Mouse (Mus musculus): ENCODE results near the gene Cbfb. TPM values are rescaled to one million over a fixed set of nuclear protein-coding genes. Genes with fewer than 3 reads are reported as not detected.

Cbfb gene
- polyA plus RNA-seq (2014; fragmentation: Illumina TruSeq; extraction: RNeasy Lipid Tissue Mini Kit (QIAGEN cat#74804)): 456 TPM

GRCm38 (mm10) chr8:105170381-105171115 is at the start of gene Cbfb:
Gene Cbfb, plus strand, starts transcription at chr8:105170674.

GRCm38 (mm10) chr8:105131509-105131908 is 39.0 kb upstream of the Cbfb start, which contains the start of gene Ces4a:
Gene Ces4a, plus strand, starts transcription at chr8:105131800.

GRCm38 (mm10) chr8:105224413-105225271 is 54.2 kb downstream of the Cbfb start, which contains the start of gene D230025D16Rik:
Gene D230025D16Rik, plus strand, starts transcription at chr8:105225145.

GRCm38 (mm10) chr8:105254966-105255350 is 84.5 kb downstream of the Cbfb start, which contains the start of gene B3gnt9:
Gene B3gnt9, minus strand, starts transcription at chr8:105255153.

GRCm38 (mm10) chr8:105264024-105264982 is 93.8 kb downstream of the Cbfb start, which contains the start of the genes Tradd and Fbxl8:
Gene Tradd, minus strand, starts transcription at chr8:105264609.
Gene Fbxl8, plus strand, starts transcription at chr8:105264648.

Other genes starting within 250 kb of the Cbfb start
- gene Ces2e, start 244.4 kb upstream of the Cbfb start, polyA plus RNA-seq (2014; fragmentation: Illumina TruSeq; extraction: RNeasy Lipid Tissue Mini Kit (QIAGEN cat#74804)): 4.4 TPM
- not detected for gene Ces2f, start 223.3 kb upstream of the Cbfb start, polyA plus RNA-seq (2014; fragmentation: Illumina TruSeq; extraction: RNeasy Lipid Tissue Mini Kit (QIAGEN cat#74804))
- gene Ces2g, start 209.0 kb upstream of the Cbfb start, polyA plus RNA-seq (2014; fragmentation: Illumina TruSeq; extraction: RNeasy Lipid Tissue Mini Kit (QIAGEN cat#74804)): 46.3 TPM
- gene Ces2h, start 169.8 kb upstream of the Cbfb start, polyA plus RNA-seq (2014; fragmentation: Illumina TruSeq; extraction: RNeasy Lipid Tissue Mini Kit (QIAGEN cat#74804)): not detected
- not detected for gene Ces3a, start 122.1 kb upstream of the Cbfb start, polyA plus RNA-seq (2014; fragmentation: Illumina TruSeq; extraction: RNeasy Lipid Tissue Mini Kit (QIAGEN cat#74804))
- gene Ces3b, start 86.9 kb upstream of the Cbfb start, polyA plus RNA-seq (2014; fragmentation: Illumina TruSeq; extraction: RNeasy Lipid Tissue Mini Kit (QIAGEN cat#74804)): not detected
- not detected for gene Ces4a, start 38.9 kb upstream of the Cbfb start, polyA plus RNA-seq (2014; fragmentation: Illumina TruSeq; extraction: RNeasy Lipid Tissue Mini Kit (QIAGEN cat#74804))
- 67.4 TPM for gene D230025D16Rik, start 54.5 kb downstream of the Cbfb start, polyA plus RNA-seq (2014; fragmentation: Illumina TruSeq; extraction: RNeasy Lipid Tissue Mini Kit (QIAGEN cat#74804))
- 5.4 TPM for gene B3gnt9, start 84.5 kb downstream of the Cbfb start, polyA plus RNA-seq (2014; fragmentation: Illumina TruSeq; extraction: RNeasy Lipid Tissue Mini Kit (QIAGEN cat#74804))
- gene Tradd, start 93.9 kb downstream of the Cbfb start, polyA plus RNA-seq (2014; fragmentation: Illumina TruSeq; extraction: RNeasy Lipid Tissue Mini Kit (QIAGEN cat#74804)): 0.60 TPM
- not detected for gene Fbxl8, start 94.0 kb downstream of the Cbfb start, polyA plus RNA-seq (2014; fragmentation: Illumina TruSeq; extraction: RNeasy Lipid Tissue Mini Kit (QIAGEN cat#74804))
- not detected for gene Hsf4, start 99.1 kb downstream of the Cbfb start, polyA plus RNA-seq (2014; fragmentation: Illumina TruSeq; extraction: RNeasy Lipid Tissue Mini Kit (QIAGEN cat#74804))
- gene Nol3, start 105.5 kb downstream of the Cbfb start, polyA plus RNA-seq (2014; fragmentation: Illumina TruSeq; extraction: RNeasy Lipid Tissue Mini Kit (QIAGEN cat#74804)): not detected
- 1.3 TPM for gene 4931428F04Rik, start 119.2 kb downstream of the Cbfb start, polyA plus RNA-seq (2014; fragmentation: Illumina TruSeq; extraction: RNeasy Lipid Tissue Mini Kit (QIAGEN cat#74804))
- gene Exoc3l, start 125.4 kb downstream of the Cbfb start, polyA plus RNA-seq (2014; fragmentation: Illumina TruSeq; extraction: RNeasy Lipid Tissue Mini Kit (QIAGEN cat#74804)): 0.40 TPM
- gene E2f4, start 127.0 kb downstream of the Cbfb start, polyA plus RNA-seq (2014; fragmentation: Illumina TruSeq; extraction: RNeasy Lipid Tissue Mini Kit (QIAGEN cat#74804)): 3.7 TPM
- 0.63 TPM for gene Elmo3, start 134.9 kb downstream of the Cbfb start, polyA plus RNA-seq (2014; fragmentation: Illumina TruSeq; extraction: RNeasy Lipid Tissue Mini Kit (QIAGEN cat#74804))
- not detected for gene Lrrc29, start 155.6 kb downstream of the Cbfb start, polyA plus RNA-seq (2014; fragmentation: Illumina TruSeq; extraction: RNeasy Lipid Tissue Mini Kit (QIAGEN cat#74804))
- 3.2 TPM for gene Tmem208, start 155.7 kb downstream of the Cbfb start, polyA plus RNA-seq (2014; fragmentation: Illumina TruSeq; extraction: RNeasy Lipid Tissue Mini Kit (QIAGEN cat#74804))
- gene Fhod1, start 177.3 kb downstream of the Cbfb start, polyA plus RNA-seq (2014; fragmentation: Illumina TruSeq; extraction: RNeasy Lipid Tissue Mini Kit (QIAGEN cat#74804)): 0.26 TPM
- not detected for gene Slc9a5, start 178.2 kb downstream of the Cbfb start, polyA plus RNA-seq (2014; fragmentation: Illumina TruSeq; extraction: RNeasy Lipid Tissue Mini Kit (QIAGEN cat#74804))
- 0.37 TPM for gene Plekhg4, start 202.6 kb downstream of the Cbfb start, polyA plus RNA-seq (2014; fragmentation: Illumina TruSeq; extraction: RNeasy Lipid Tissue Mini Kit (QIAGEN cat#74804))
- not detected for gene Kctd19, start 242.8 kb downstream of the Cbfb start, polyA plus RNA-seq (2014; fragmentation: Illumina TruSeq; extraction: RNeasy Lipid Tissue Mini Kit (QIAGEN cat#74804))
- gene Lrrc36, start 242.9 kb downstream of the Cbfb start, polyA plus RNA-seq (2014; fragmentation: Illumina TruSeq; extraction: RNeasy Lipid Tissue Mini Kit (QIAGEN cat#74804)): 0.46 TPM